Mouse (Mus musculus) telencephalon, adult 2 months (tissue): ENCODE data around the gene Rbm6.

Experiments used
- DNase-seq: peaks from one replicate; pipeline ENCODE4 v3.0.0-alpha.2; 2011; ENCODE audit warnings: low read depth, low spot score

Rbm6 gene

DNA sequence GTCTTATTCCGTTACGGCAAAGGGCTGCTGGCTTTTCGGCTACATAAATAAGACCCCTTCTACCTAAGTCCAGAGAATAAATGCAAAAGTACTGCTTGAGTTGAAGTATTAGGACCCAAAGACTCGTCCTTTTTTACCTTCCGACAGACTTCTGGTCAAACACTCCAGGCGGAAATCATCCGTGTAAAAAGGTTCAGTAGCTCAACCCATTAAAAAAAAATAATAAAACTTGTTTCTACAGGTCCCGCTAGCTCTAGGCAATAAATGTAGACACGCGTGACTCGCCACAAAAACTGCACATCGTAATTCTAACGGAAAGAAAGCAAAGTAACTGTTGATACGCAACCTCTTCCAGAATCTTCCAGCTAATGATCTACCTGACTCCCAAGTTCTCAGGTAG lies at the start of gene Rbm6:
Gene Rbm6, minus strand, starts transcription at position 101 of the 400 bp plus-strand sequence.
- no peak for DNase-seq

DNA sequence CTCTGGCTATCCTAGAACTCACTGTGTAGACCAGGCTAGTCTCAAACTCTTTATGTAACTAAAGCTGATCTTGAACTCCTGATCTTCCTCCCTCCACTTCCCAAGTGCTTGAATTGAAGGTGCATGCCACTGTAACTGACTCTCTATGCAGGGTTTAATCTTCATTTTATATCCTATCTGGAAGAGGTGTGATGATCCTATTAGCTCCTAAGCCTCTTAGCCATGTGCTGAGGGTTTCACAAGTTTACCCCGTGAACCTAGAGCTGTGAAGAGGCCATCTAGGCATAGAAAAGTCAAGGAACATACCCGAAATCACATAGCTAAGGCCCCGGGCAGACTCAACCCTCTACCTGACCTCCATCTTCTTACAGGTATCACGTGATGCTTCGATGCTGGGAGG lies 46.4 kb upstream of the Rbm6 start:
- no peak for DNase-seq

DNA sequence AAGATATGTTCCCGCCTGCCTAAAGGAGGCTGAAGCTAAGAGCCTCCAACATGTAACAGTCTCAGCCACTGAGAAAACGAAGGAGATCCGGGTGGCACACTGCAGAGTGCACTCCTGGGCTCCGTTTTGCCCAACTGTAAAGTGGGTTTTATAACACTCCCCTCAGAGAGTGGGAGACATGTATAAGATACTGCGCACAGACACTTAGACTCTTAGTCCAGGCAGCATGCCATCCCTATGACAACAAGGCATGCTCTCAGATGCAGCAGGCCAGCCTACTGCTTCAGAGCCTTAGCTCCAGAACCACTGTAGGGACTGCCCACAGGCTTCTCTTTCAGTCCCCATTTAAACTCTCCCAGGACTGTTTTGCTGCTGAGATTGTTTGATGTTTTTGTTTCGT lies 45.8 kb upstream of the Rbm6 start:
- no peak for DNase-seq

DNA sequence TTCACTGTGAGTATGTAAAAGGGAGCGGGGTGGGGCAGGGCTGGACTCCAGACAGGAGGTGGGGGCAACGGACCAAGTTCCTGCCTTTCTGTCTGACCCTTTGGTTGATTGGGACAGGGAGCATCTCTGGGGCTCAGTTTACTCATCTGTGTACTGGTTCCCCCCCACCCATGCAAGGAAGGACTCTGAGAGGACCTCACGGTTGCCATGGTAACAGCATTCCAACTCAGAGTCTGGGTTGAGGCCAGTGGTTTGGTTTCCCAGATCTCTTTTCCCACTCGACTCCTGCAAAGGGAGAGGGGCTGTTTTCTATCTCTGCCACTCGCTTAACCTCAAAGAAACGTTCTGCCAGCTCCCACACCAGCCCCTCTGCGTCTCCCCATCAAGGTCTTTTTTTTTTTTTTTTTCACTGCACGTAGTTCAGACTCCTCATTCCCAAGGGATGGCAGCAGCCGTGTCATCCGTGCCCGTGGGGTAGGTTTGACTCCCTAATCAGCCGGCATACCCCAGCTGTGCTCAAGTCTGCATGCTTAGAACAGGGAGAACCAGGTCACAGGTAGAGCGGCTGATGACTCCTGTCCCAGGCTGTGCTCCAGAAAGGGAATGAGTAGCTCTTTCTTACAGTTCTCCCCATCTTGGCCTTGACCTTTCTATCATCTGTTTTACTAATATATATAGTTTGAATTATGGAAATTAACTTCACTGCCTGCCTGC lies 45.0 kb upstream of the Rbm6 start:
- no peak for DNase-seq

- no peak for DNase-seq
These were observed 41.9 kb upstream of the Rbm6 start for GRCm38 (mm10) chr9:107914764-107915420.

- no peak for DNase-seq
These were observed 37.2 kb upstream of the Rbm6 start for GRCm38 (mm10) chr9:107910025-107910769.

DNA sequence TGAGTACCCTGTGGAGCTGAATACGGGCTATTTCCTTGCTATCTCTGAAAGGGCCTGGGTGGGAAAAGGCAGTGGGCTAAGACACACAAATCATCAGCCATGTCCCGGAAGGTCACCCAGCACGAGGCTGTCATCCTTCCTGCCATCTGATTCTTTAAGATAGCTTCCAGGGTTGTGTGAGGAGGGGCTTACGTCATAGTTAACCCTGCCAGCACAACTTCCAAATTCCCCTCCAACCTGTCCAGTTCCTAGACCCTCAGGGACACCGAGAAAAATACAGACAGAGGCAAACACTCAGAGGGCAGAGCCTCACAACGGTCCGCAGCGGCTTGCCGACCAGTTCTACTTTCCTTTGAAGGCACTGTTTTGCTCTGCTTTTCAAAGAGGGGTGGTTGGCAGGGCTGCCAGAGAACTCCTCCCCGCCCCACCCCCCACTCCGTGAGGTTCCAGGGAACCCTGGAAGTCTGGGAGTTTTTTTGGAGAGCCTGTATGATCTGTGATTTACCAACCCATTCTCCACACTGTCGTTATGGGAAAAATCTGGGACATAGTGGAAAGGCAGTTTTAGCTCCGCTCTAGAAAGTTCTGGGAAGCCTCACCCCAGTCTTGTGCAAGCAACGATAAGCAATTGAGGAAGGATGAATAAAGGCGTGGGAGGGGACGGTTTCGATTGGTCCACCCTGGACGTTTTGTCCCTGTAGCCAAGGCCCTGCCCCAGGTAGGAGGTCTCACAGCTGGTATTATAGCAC lies 35.5 kb upstream of the Rbm6 start:
- no peak for DNase-seq

DNA sequence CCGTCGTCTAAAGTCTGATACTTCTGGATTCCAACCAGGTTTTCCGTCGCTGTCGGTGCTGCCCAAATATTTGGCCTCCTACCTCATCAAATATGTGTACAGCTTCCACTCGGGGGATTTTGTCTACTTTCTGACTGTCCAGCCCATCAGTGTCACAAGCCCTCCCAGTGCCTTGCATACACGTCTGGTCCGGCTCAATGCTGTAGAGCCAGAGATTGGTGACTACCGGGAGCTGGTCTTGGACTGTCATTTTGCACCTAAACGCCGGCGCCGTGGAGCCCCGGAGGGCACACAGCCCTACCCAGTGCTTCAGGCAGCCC lies 34.7 kb upstream of the Rbm6 start:
- DNase-seq, result no peak

GRCm38 (mm10) chr9:107906967-107907800 lies 34.1 kb upstream of the Rbm6 start:
- no peak for DNase-seq

DNA sequence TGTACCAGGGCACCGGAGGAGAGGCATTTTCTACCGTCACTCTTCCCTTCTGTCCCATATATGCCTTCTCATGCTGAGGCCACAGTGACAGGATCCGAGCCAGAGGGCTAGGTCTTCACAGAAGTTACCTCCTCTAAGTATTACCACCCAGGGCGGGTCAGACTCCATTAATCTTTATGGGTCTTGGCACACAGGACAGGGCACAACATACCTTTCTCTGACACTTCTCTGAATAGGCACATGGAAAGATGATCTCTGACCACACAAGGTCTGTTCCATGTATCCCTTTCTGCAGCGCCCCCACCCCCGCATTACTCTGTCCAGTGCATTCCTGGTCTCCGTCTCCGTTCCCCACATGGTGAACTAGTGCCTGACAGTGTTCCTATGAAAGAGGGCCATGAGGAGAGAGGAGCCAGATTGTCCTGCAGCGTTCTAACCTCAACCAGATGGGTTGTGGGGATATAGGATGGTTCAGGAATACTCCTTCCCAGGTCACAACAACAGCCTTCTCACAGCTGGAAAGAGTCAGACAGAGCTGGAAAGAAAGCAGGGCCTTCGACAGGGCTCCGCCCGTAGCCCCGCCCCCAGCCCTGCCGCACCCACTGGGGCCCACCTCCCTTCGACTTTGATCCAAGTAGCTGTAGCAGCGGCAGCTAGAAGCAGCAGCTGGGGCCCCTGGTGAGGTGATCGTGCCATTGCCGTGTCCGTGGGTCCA lies 33.4 kb upstream of the Rbm6 start, which contains the start of gene Mst1r:
Gene Mst1r, plus strand, starts transcription at position 622 of the 715 bp plus-strand sequence.
- no peak for DNase-seq

DNA sequence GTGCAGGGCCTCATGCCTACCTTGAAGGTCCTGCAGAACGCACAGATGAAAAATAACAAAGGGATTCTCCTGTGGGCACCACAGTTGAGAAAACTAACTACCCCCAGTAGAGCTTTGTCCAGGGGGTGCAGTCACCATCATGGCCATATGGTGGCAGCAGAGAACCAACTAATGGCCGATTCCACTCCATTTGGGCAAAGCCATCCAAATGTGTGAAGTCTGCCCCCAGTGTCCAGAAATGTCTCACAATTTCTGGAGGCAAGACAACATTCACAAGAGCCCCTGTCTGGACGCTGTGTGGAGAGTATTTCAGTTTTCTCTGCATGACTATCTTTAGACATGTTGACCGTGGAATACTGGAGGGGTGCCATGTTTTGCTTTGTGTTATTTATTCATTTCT lies 31.7 kb upstream of the Rbm6 start:
- peak; percentile 63 for DNase-seq

GRCm38 (mm10) chr9:107901627-107901914 lies 28.5 kb upstream of the Rbm6 start:
- DNase-seq, result no peak

- peak; percentile 61 for DNase-seq
These were observed 28.0 kb upstream of the Rbm6 start for GRCm38 (mm10) chr9:107900840-107901626.

DNA sequence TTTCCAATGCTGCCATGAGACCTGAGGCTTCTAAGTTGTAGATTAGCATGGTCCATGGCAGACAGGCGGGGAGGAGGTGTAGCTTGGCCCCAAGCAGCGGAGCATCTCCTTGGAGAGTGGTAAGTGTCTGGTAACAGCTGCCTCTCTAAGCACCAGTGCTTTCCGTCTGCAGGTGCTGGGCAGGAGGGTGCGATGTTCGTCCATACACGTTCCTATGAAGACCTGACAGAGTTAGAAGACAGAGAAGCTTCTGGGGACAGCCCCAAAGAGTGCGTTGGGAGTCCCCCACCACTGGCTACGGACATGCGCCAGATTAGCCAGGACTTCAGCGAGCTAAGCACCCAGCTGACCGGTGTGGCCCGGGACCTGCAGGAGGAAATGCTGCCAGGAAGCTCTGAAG lies 26.8 kb upstream of the Rbm6 start:
- no peak for DNase-seq

- no peak for DNase-seq
These were observed 25.5 kb upstream of the Rbm6 start for GRCm38 (mm10) chr9:107898563-107898962.

DNA sequence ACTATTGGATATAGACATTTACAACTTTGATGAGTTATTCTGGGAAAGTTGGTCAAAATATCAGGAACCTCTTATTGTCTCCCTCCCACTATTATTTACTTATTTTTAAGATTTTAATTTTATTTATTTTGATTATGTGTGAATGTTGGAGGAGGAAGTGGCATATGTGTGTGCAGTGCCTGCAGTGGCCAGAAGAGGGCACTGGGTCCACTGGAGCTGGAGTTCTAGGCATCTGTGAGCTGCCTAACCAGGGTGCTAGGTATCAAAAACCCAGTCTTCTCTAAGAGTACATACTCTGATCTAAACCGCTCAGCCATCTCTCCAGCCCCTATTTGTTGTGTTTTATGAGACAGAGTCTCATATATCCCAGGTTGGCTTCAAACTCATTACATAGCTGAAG lies 18.0 kb upstream of the Rbm6 start:
- DNase-seq, result no peak

- DNase-seq, result no peak
These were observed 17.2 kb upstream of the Rbm6 start for GRCm38 (mm10) chr9:107890260-107890659.

DNA sequence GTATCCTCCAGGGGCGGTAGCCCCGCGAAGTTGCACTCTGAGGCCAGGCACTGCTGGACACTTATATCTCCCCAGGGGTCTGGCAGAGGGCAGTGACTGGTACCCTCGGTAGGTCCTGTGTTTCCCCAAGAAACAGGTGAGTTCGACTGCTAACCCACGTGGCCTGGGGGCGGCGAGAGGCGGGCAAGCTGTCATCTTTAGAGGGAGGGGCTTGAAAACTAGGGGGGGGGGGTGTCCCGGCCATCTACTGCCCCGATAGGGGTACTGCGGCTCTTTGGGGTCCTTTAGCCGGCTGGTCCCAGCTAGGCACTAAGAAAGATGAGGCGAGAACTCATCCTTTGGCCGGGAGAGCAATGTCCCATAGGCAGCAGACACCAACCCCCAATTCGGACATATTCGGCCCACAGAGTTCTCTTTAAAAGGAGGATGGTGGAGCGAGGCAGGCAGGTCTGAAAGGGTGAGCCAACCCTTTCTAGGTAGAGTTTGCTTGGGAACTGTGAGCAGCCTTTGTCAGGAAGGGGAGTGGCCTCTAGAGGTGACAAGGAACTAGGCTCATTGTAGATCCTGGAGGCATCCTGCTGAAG lies 15.3 kb upstream of the Rbm6 start:
- no peak for DNase-seq

GRCm38 (mm10) chr9:107887804-107888266 lies 14.8 kb upstream of the Rbm6 start, which contains the start of gene Mon1a:
Gene Mon1a, plus strand, starts transcription at chr9:107888151.
- DNase-seq, result peak; percentile 87
